ENCODE assay signal across 9 mouse cellular contexts in the genomic region with DNA sequence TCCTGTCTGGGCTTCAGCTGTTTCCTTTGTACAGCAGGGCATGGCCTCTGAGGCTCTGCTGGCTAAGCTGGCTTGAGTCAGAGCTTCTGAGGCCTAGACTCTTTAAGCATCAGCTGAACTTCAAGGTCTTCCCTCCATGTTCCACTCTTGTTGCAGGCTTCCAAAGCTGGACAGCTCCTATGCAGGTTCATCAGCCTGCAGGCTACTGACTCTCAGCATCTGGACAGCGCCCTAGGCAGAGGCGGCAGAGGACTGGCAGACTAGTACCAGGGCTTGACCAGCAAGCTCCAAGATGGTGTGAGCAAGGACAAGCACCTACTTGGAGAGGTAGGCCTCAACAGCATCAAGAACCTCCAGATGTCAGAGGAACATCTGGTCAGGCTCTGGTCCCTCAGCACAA. TPM values are rescaled to one million over a fixed set of nuclear protein-coding genes. Genes with fewer than 3 reads are reported as not detected.
DNase-seq lines count a peak whose midpoint lies in the region; ATAC-seq lines count a peak whose summit lies in the region.
"Had no signal": no experiment of that assay in that cellular context is flagged by ENCODE, and none has a peak within 500 bp of the region (broad histone marks: within the 10 kb centered on the region; RNA-seq: fewer than 3 reads in every experiment).

No protein-coding gene starts in this region.

- no peaks in the 10 kb centered on the region for H3K27me3 ChIP-seq in neural tube, embryonic 15.5 days (replicated peaks)
- H3K27me3 ChIP-seq: embryonic facial prominence, embryonic 12.5 days; midbrain, embryonic 12.5 days had no signal

- H3K27ac ChIP-seq in neural tube, embryonic 15.5 days (replicated peaks): no peak overlapping the region
- H3K27ac ChIP-seq: embryonic facial prominence, embryonic 12.5 days; midbrain, embryonic 12.5 days had no signal

- DNase-seq in neural tube, embryonic 10.5 days (ENCODE audit: extremely low spot score, low spot score): peak; percentile 49
- DNase-seq in adrenal gland, adult 8-10 months: peak; percentile 26
- peak; percentile 45 for DNase-seq in induced T-regulatory cell, adult 2 months (ENCODE audit: low read depth)
- DNase-seq in layer of hippocampus, postnatal 25 days (ENCODE audit: extremely low spot score in 1 of 2, low spot score in 1 of 2): no peak
- DNase-seq in spleen, adult 18-20 months: no peak

- H3K9me3 ChIP-seq in neural tube, embryonic 15.5 days (replicated peaks): no peaks in the 10 kb centered on the region
- H3K9me3 ChIP-seq: embryonic facial prominence, embryonic 12.5 days; midbrain, embryonic 12.5 days had no signal

- ATAC-seq in neural tube, embryonic 15.5 days (ENCODE audit: low FRiP score): no peak
- ATAC-seq in megakaryocyte-erythroid progenitor cell, adult 5-6 weeks (replicated peaks; ENCODE audit: low FRiP score, low TSS enrichment, poor library complexity, severe bottlenecking): peak; percentile 88

- H3K4me3 ChIP-seq in neural tube, embryonic 15.5 days (replicated peaks): no peak overlapping the region
- H3K4me3 ChIP-seq: embryonic facial prominence, embryonic 12.5 days; midbrain, embryonic 12.5 days had no signal

- peaks cover 26% of the 10 kb centered on the region for H3K4me1 ChIP-seq in neural tube, embryonic 15.5 days

- H3K4me2 ChIP-seq in neural tube, embryonic 15.5 days: no peak overlapping the region
- H3K4me2 ChIP-seq: embryonic facial prominence, embryonic 12.5 days; midbrain, embryonic 12.5 days had no signal

- H3K36me3 ChIP-seq in neural tube, embryonic 15.5 days: no peaks in the 10 kb centered on the region
- H3K36me3 ChIP-seq: embryonic facial prominence, embryonic 12.5 days; midbrain, embryonic 12.5 days had no signal

- H3K9ac ChIP-seq in neural tube, embryonic 15.5 days (replicated peaks): no peak overlapping the region
- H3K9ac ChIP-seq: embryonic facial prominence, embryonic 12.5 days; midbrain, embryonic 12.5 days had no signal

- 46% methylated on average over 2 of the region's 2 CpGs for WGBS in neural tube, embryonic 15.5 days

RNA-seq across cellular contexts. Expression of a gene that starts 42.9 kb away (rescaled TPM):
- 36.4 and 42.0 TPM in 2 replicates for polyA plus RNA-seq in neural tube, embryonic 15.5 days (2015; fragmentation: Nextera tagmentation; extraction: Ambion mirVana)
- 10 to 100 TPM; 41.9 to 78.0 (median 53.1) TPM for total RNA-seq in adrenal gland, adult 8-10 months (2022)
- total RNA-seq in megakaryocyte-erythroid progenitor cell, adult 5-6 weeks (2014; fragmentation: Nextera tagmentation): 91.0 and 97.4 TPM in 2 replicates
- total RNA-seq in megakaryocyte-erythroid progenitor cell, adult 5-6 weeks (2017): 96.9 and 106 TPM in 2 replicates
- total RNA-seq in layer of hippocampus, postnatal 25 days (2021): 100 to 1,000 TPM in 1 of 2 experiments, 10 to 100 TPM in 1; 95.4 to 121 TPM

Comparison
In these comparisons a context has a peak if more than half of its experiments do, and no peak if none do; other contexts are left out.
1. DNase-seq: peak in neural tube, embryonic 10.5 days (single experiment), adrenal gland, adult 8-10 months (single experiment) and induced T-regulatory cell, adult 2 months (single experiment); none in layer of hippocampus, postnatal 25 days (0 of 2) and spleen, adult 18-20 months (0 of 2).